Mouse (Mus musculus): ENCODE measurements around the gene Mr1. TPM values are rescaled to one million over a fixed set of nuclear protein-coding genes. Genes with fewer than 3 reads are reported as not detected.

Gene Mr1
- polyA plus RNA-seq, 1 experiment = 3.9 TPM

GRCm38 (mm10) chr1:155082158-155082964 is 64.3 kb downstream of the Mr1 start:
- Histone ChIP-seq H3ac (ENCODE audit: control insufficient read depth, insufficient read length) (no peak overlapping the region), H3K4me3 (peak overlapping the region; percentile 21), H3K79me2 (ENCODE audit: control insufficient read depth, insufficient read depth) (no peaks in the 10 kb centered on the region), H3K4me2 (ENCODE audit: low read depth) (peak overlapping the region; percentile 93), H3K27me3 (ENCODE audit: control insufficient read depth, insufficient read depth, insufficient read length) (no peaks in the 10 kb centered on the region), H3K36me3 (ENCODE audit: control insufficient read depth, insufficient read depth) (no peaks in the 10 kb centered on the region)
- no peak for TF ChIP-seq USF1 (IDR thresholded peaks at IDR 0.05; ENCODE audit: low read depth)
- TF ChIP-seq POLR2A (IDR thresholded peaks at IDR 0.05; ENCODE audit: insufficient read length, low read depth) = no peak

- TF ChIP-seq SRF (IDR thresholded peaks at IDR 0.05; ENCODE audit: control insufficient read depth, insufficient read length, low read depth) = no peak
- no peak for TF ChIP-seq E2F4 (IDR thresholded peaks at IDR 0.05; ENCODE audit: insufficient read depth)
- TF ChIP-seq MAX (IDR thresholded peaks at IDR 0.05; ENCODE audit: low read depth) = no peak
- TF ChIP-seq POLR2AphosphoS2 (IDR thresholded peaks at IDR 0.05; ENCODE audit: insufficient read length, low read depth) = no peak
- H3K4me2 ChIP-seq (ENCODE audit: low read depth) = no peak overlapping the region
- H3K36me3 ChIP-seq (ENCODE audit: control insufficient read depth, insufficient read depth) = no peaks in the 10 kb centered on the region
- H3ac ChIP-seq (ENCODE audit: control insufficient read depth, insufficient read length) = no peak overlapping the region
- H3K27me3 ChIP-seq (ENCODE audit: control insufficient read depth, insufficient read depth, insufficient read length) = no peaks in the 10 kb centered on the region
- no peaks in the 10 kb centered on the region for H3K79me2 ChIP-seq (ENCODE audit: control insufficient read depth, insufficient read depth)
- no peak overlapping the region for H3K4me3 ChIP-seq
These were observed 68.9 kb downstream of the Mr1 start for GRCm38 (mm10) chr1:155077675-155078074.

Other genes starting within 250 kb of the Mr1 start
- gene Ier5, start 47.2 kb downstream of the Mr1 start, polyA plus RNA-seq (2012; fragmentation: generic; extraction: Trizol) = 21.1 TPM
- gene Stx6, start 11.9 kb upstream of the Mr1 start, polyA plus RNA-seq (2012; fragmentation: generic; extraction: Trizol) = 26.0 TPM
- gene BC034090, start 97.6 kb upstream of the Mr1 start, polyA plus RNA-seq (2012; fragmentation: generic; extraction: Trizol) = 11.1 TPM